Mouse (Mus musculus): ENCODE results near the gene Clca3b. TPM values are rescaled to one million over a fixed set of nuclear protein-coding genes. Genes with fewer than 3 reads are reported as not detected.

Clca3b gene
- total and polyA plus RNA-seq, 2 experiments from 2014 or later = not detected

DNA sequence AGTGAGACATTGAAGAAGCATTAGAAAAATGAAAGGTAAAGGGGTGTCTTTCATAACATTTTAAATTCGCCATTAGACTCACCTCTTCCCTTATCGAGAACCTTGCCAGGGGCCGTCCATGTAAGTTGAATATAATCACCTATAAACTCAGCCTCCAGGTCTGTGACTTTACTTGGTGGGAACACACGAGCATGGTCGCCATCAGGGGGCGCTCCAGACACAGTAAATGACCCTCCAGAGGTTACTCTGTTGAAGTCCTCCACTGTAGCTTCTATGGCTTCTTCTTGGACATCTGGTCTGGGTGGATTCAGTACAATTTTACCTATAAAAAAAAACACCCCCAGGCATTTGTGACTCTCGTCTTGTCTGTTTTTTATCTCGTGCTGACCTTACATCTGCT lies 47.3 kb downstream of the Clca3b start:
- TF ChIP-seq CTCF (IDR thresholded peaks at IDR 0.05; ENCODE audit: low read depth) = peak; percentile 30
- Histone ChIP-seq H3K27me3 (ENCODE audit: insufficient read depth, low read length) (no peaks in the 10 kb centered on the region), H3K9me3 (ENCODE audit: low read length) (no peaks in the 10 kb centered on the region), H3K36me3 (ENCODE audit: insufficient read depth, low read length) (no peaks in the 10 kb centered on the region), H3K4me3 (ENCODE audit: low read length) (no peak overlapping the region), H3K4me2 (ENCODE audit: low read depth, low read length) (no peak overlapping the region), H3K27ac (no peak overlapping the region), H3K9ac (replicated peaks; ENCODE audit: low read length) (no peak overlapping the region), H3K4me1 (ENCODE audit: insufficient read depth, low read length) (no peaks in the 10 kb centered on the region)
- ATAC-seq (no peak), DNase-seq (ENCODE audit: low spot score) (peak; percentile 46)
- WGBS = 38% methylated on average over 8 of the region's 8 CpGs

DNA sequence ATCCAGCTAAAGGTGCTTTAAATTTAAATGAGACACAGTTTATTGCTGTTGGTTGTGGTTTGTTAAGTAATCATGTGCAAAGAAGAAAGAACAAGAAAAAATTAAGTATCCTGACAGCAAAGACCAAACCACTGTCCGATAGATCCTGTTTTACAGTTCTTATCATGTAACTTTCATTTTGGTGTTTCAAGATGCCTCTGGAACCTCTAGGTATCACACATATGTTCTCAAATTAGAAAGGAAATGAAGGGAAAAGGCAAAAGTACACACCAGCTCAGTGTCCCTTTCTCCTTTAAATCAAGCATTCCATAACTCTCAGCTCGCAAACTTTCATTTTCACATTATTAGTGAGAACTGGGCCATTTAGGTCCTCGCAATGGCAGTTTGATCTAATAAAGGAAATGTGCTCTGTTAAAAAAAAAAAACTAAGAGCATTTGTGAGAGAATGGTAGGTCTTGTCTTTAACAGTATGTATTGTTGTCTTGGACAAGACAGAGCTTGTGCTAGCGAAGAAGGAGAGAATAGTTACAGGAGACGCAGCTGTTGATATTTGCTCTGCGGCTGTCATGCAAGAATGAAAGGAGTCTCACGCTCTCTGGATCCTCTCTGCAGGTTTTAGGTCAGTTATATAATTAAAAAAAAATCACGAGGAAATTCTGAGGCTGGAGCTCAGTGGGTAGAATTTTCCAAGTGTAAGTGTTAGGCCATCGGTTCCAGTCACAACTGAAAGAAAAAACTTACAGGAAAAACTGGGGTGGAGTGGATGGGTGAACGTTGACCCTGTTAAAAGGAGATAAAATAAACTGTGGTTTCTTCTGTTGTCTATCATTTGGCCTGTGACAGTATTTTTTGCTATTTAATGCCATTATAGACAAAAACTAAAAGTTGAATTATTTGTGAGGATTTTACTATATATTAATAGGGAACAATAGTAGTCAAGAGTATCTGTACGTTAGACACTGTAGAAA lies 63.7 kb downstream of the Clca3b start:
- Histone ChIP-seq H3K4me2 (ENCODE audit: low read depth, low read length) (no peak overlapping the region), H3K27me3 (ENCODE audit: insufficient read depth, low read length) (no peaks in the 10 kb centered on the region), H3K9me3 (ENCODE audit: low read length) (no peaks in the 10 kb centered on the region), H3K27ac (no peak overlapping the region), H3K4me1 (ENCODE audit: insufficient read depth, low read length) (no peaks in the 10 kb centered on the region), H3K36me3 (ENCODE audit: insufficient read depth, low read length) (no peaks in the 10 kb centered on the region), H3K4me3 (ENCODE audit: low read length) (no peak overlapping the region), H3K9ac (replicated peaks; ENCODE audit: low read length) (no peak overlapping the region)
- no peak for DNase-seq (ENCODE audit: low spot score)
- no peak for ATAC-seq
- WGBS = 83% methylated on average over 11 of the region's 11 CpGs
- no peak for TF ChIP-seq CTCF (IDR thresholded peaks at IDR 0.05; ENCODE audit: low read depth)

Other genes starting within 250 kb of the Clca3b start
- gene Sh3glb1, start 129.0 kb downstream of the Clca3b start, total RNA-seq (2014; rRNA removed) = 61.3 and 89.1 TPM in 2 replicates
- 118 and 122 TPM in 2 replicates for gene Sh3glb1, start 129.0 kb downstream of the Clca3b start, polyA plus RNA-seq (2015; fragmentation: Nextera tagmentation; extraction: Ambion mirVana)
- 0.21 and 0.32 TPM in 2 replicates for gene Clca3a1, start 88.4 kb downstream of the Clca3b start, total RNA-seq (2014; rRNA removed)
- gene Clca3a1, start 88.4 kb downstream of the Clca3b start, polyA plus RNA-seq (2015; fragmentation: Nextera tagmentation; extraction: Ambion mirVana) = 0.36 and 0.47 TPM in 2 replicates
- 0.05 and 0.25 TPM in 2 replicates for gene Clca3a2, start 29.9 kb downstream of the Clca3b start, total RNA-seq (2014; rRNA removed)
- 0.13 and 0.25 TPM in 2 replicates for gene Clca3a2, start 29.9 kb downstream of the Clca3b start, polyA plus RNA-seq (2015; fragmentation: Nextera tagmentation; extraction: Ambion mirVana)
- gene Clca4b, start 83.2 kb upstream of the Clca3b start, total RNA-seq (2014; rRNA removed) = 0.43 TPM in 1 of 2 replicates, not detected in the other
- gene Clca4b, start 83.2 kb upstream of the Clca3b start, polyA plus RNA-seq (2015; fragmentation: Nextera tagmentation; extraction: Ambion mirVana) = 0.05 TPM in 1 of 2 replicates, not detected in the other
- gene Clca4a, start 125.7 kb upstream of the Clca3b start, total RNA-seq (2014; rRNA removed) = not detected in 2 replicates
- gene Clca4a, start 125.7 kb upstream of the Clca3b start, polyA plus RNA-seq (2015; fragmentation: Nextera tagmentation; extraction: Ambion mirVana) = 0.09 TPM in 1 of 2 replicates, not detected in the other
- not detected in 2 replicates for gene Clca1, start 183.4 kb upstream of the Clca3b start, total RNA-seq (2014; rRNA removed)
- gene Clca1, start 183.4 kb upstream of the Clca3b start, polyA plus RNA-seq (2015; fragmentation: Nextera tagmentation; extraction: Ambion mirVana) = not detected in 2 replicates